Mouse (Mus musculus): ENCODE results near the gene Psat1.

GRCm38 (mm10) chr19:15983739-15984344 lies 36.7 kb upstream of the Psat1 start:
- no peak for TF ChIP-seq EP300 (IDR thresholded peaks at IDR 0.05; ENCODE audit: low read depth)
- no peak for TF ChIP-seq CTCF (IDR thresholded peaks at IDR 0.05; ENCODE audit: low read depth)
